Mouse (Mus musculus) myocyte (in vitro differentiated cells): ENCODE measurements at regions not wholly inside any gene's neighbourhood (a gene's known extent, or its start where the extent isn't known, plus 50 kb on each side); places are given as distances from the start of the nearest gene placed in this dataset.

Experiments
- MAX ChIP-seq: IDR thresholded peaks from one replicate; pipeline ENCODE4 v1.6.1; 2011; ENCODE audit warnings: low read depth, mild to moderate bottlenecking, control low read depth
- POLR2A ChIP-seq: IDR thresholded peaks from one replicate; pipeline ENCODE4 v1.6.1; 2011; ENCODE audit warnings: low read depth, mild to moderate bottlenecking, control low read depth, moderate library complexity; ENCODE audit not compliant: insufficient read length
- POLR2AphosphoS2 ChIP-seq: IDR thresholded peaks from one replicate; pipeline ENCODE4 v1.6.1; 2011; ENCODE audit warnings: low read depth, control low read depth; ENCODE audit not compliant: insufficient read length
- USF1 ChIP-seq: IDR thresholded peaks from one replicate; pipeline ENCODE4 v1.6.1; 2011; ENCODE audit warnings: low read depth, mild to moderate bottlenecking, control low read depth, moderate library complexity

DNA sequence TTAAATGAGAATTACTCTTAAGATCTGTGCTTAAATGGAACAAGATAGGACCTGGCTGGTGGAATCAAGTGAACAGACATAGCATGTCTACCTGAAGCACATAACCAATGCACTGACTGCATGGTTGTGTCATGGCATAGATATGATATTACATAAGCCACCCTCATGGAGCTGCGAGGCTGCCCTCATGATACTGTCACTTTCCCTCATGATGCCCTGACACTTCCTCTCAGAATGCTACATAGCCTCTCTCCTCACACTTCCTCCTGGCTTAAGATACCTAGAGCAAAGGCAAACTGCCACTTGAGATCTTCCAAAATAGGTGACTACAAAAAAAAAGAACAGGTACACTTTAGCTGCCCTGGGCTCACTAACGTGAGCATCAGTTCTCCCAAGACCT is 278.9 kb upstream of the Kif2a start:
- TF ChIP-seq USF1 (no peak), POLR2AphosphoS2 (no peak), MAX (no peak), POLR2A (no peak)
